In genomic region chr5:108692271-108692670, GRCm38 (mm10) we compare ENCODE assay signal across 7 mouse cellular contexts. TPM values are rescaled to one million over a fixed set of nuclear protein-coding genes. Genes with fewer than 3 reads are reported as not detected.
DNase-seq lines count a peak whose midpoint lies in the region; ATAC-seq and TF ChIP-seq lines count a peak whose summit lies in the region.

Gene Fgfrl1 (plus strand): TSS chr5:108692382.

- H3K9me3 ChIP-seq in hindbrain, embryonic 16.5 days (ENCODE audit: control insufficient read depth, low read length) = no peaks in the 10 kb centered on the region
- no peaks in the 10 kb centered on the region for H3K9me3 ChIP-seq in stomach, embryonic 15.5 days

- no peak within 1 kb of the TSS for H3K27ac ChIP-seq in hindbrain, embryonic 16.5 days (ENCODE audit: low read depth, low read length)
- H3K27ac ChIP-seq in stomach, embryonic 15.5 days = no peak within 1 kb of the TSS

- no peak for ATAC-seq in hindbrain, embryonic 16.5 days
- peak; percentile 3; the same call in 1 of the 2 replicates for ATAC-seq in stomach, embryonic 15.5 days (ENCODE audit: insufficient read depth, low FRiP score, low read depth)

- H3K27me3 ChIP-seq in hindbrain, embryonic 16.5 days (replicated peaks; ENCODE audit: control insufficient read depth, insufficient read depth, low read length) = peaks cover 25% of the 10 kb centered on the region
- H3K27me3 ChIP-seq in stomach, embryonic 15.5 days (replicated peaks) = no peaks in the 10 kb centered on the region

- H3K4me3 ChIP-seq in hindbrain, embryonic 16.5 days (ENCODE audit: low read length) = peak within 1 kb of the TSS; percentile 90
- peak within 1 kb of the TSS; percentile 75 for H3K4me3 ChIP-seq in stomach, embryonic 15.5 days (replicated peaks)

- no peaks in the 10 kb centered on the region for H3K36me3 ChIP-seq in hindbrain, embryonic 16.5 days (ENCODE audit: control insufficient read depth, insufficient read depth, low read length)
- H3K36me3 ChIP-seq in stomach, embryonic 15.5 days = no peaks in the 10 kb centered on the region

- no peak within 1 kb of the TSS; the same call in none of the 2 replicates for H3K9ac ChIP-seq in hindbrain, embryonic 16.5 days (ENCODE audit: low read depth, low read length)
- H3K9ac ChIP-seq in stomach, embryonic 15.5 days = 0 out of 2 replicates have a peak within 1 kb of the TSS, but pooled peaks have one; percentile 12

- intact Hi-C loops in left cerebral cortex, postnatal 4 days (cut with DNase I) = no loop called here

- H3K4me2 ChIP-seq in hindbrain, embryonic 16.5 days (ENCODE audit: low read length) = peak within 1 kb of the TSS; percentile 98
- H3K4me2 ChIP-seq in stomach, embryonic 15.5 days = peak within 1 kb of the TSS; percentile 75

- peak; percentile 30; the same call in 1 of the 2 replicates for TF ChIP-seq CTCF in brain, embryonic 14.5 days (IDR thresholded peaks at IDR 0.05; ENCODE audit: borderline replicate concordance, extremely low read depth, insufficient read depth, insufficient read length)

- DNase-seq in Muller cell, postnatal 12 days (ENCODE audit: inconsistent ontology term) = peak; percentile 75
- no peak for DNase-seq in brain, embryonic 14.5 days (ENCODE audit: low read depth)
- peak; percentile 63 for DNase-seq in gastrocnemius, postnatal 10 days
- peak; percentile 50 for DNase-seq in left cerebral cortex, postnatal 4 days
- peak; percentile 62 for DNase-seq in mesoderm, embryonic 11.5 days (ENCODE audit: low read depth, low spot score)

- peaks cover 18% of the 10 kb centered on the region for H3K4me1 ChIP-seq in hindbrain, embryonic 16.5 days (ENCODE audit: control insufficient read depth, insufficient read depth, low read depth, low read length)
- H3K4me1 ChIP-seq in stomach, embryonic 15.5 days = peaks cover 26% of the 10 kb centered on the region

- WGBS in hindbrain, embryonic 16.5 days = 4% methylated on average over 18 of the region's 18 CpGs
- 3% methylated on average over 15 of the region's 18 CpGs for WGBS in stomach, embryonic 15.5 days

- TF ChIP-seq POLR2A in brain, embryonic 14.5 days (IDR thresholded peaks at IDR 0.05; ENCODE audit: borderline replicate concordance, extremely low read depth, insufficient read depth, insufficient read length, poor library complexity, severe bottlenecking) = no peak

RNA-seq across cellular contexts. Expression of gene Fgfrl1, which starts in this region (rescaled TPM):
- polyA plus RNA-seq in brain, embryonic 14.5 days (2012; rRNA removed) = 18.1 and 25.8 TPM in 2 replicates
- total RNA-seq in gastrocnemius, postnatal 10 days (2021) = 10 to 100 TPM; 67.3 to 80.5 TPM
- polyA plus RNA-seq in hindbrain, embryonic 16.5 days (2015; fragmentation: Nextera tagmentation; extraction: Ambion mirVana) = 4.7 and 4.8 TPM in 2 replicates
- 10 to 100 TPM; 17.3 to 17.6 TPM for total RNA-seq in left cerebral cortex, postnatal 4 days (2021)
- polyA plus RNA-seq in stomach, embryonic 15.5 days (2015; fragmentation: Nextera tagmentation; extraction: Ambion mirVana) = 25.9 and 26.4 TPM in 2 replicates
